Mouse (Mus musculus) T-helper 1 cell (primary cell): ENCODE results near the gene Kdm6b.

Experiments
- in situ Hi-C: fragments of 300-600 bp; cut with MboI, MseI; formaldehyde crosslinking; loops from one replicate; pipeline ENCODE4 v1.15.1; 2025; ENCODE audit warnings: high pct_unique_total_duplicates

Gene Kdm6b

GRCm38 (mm10) chr11:69408541-69409377 is 4.7 kb downstream of the Kdm6b start:
- in situ Hi-C loops, result no loop called here

- in situ Hi-C loops, result no loop called here
Measured at GRCm38 (mm10) chr11:69407724-69408004, 5.8 kb downstream of the Kdm6b start.

GRCm38 (mm10) chr11:69406867-69407723 is 6.4 kb downstream of the Kdm6b start:
- in situ Hi-C loops, result no loop called here

GRCm38 (mm10) chr11:69406282-69406681 is 7.2 kb downstream of the Kdm6b start:
- in situ Hi-C loops, result no loop called here

GRCm38 (mm10) chr11:69405397-69406200 is 7.9 kb downstream of the Kdm6b start:
- in situ Hi-C loops, result no loop called here

- in situ Hi-C loops, result loop anchor here (5.0 kb wide), 1 partner anchor 33 kb away; no protein-coding TSS in a partner anchor
Measured at GRCm38 (mm10) chr11:69404595-69405396, 8.7 kb downstream of the Kdm6b start.

GRCm38 (mm10) chr11:69403691-69404594 is 9.5 kb downstream of the Kdm6b start:
- in situ Hi-C loops, result loop anchor here (5.0 kb wide), 1 partner anchor 33 kb away; no protein-coding TSS in a partner anchor

GRCm38 (mm10) chr11:69401987-69402386 is 11.5 kb downstream of the Kdm6b start:
- in situ Hi-C loops, result loop anchor here (5.0 kb wide), 1 partner anchor 35 kb away; no protein-coding TSS in a partner anchor

- in situ Hi-C loops, result loop anchor here (5.0 kb wide), 1 partner anchor 36 kb away; no protein-coding TSS in a partner anchor
Measured at GRCm38 (mm10) chr11:69401210-69401637, 12.3 kb downstream of the Kdm6b start.

- in situ Hi-C loops, result loop anchor here (5.0 kb wide), 1 partner anchor 37 kb away; no protein-coding TSS in a partner anchor
Measured at GRCm38 (mm10) chr11:69400083-69400850, 13.2 kb downstream of the Kdm6b start.

GRCm38 (mm10) chr11:69399201-69400082 is 14.0 kb downstream of the Kdm6b start:
- in situ Hi-C loops, result loop anchor here (5.0 kb wide), 1 partner anchor 38 kb away; no protein-coding TSS in a partner anchor

GRCm38 (mm10) chr11:69398486-69399200 is 14.8 kb downstream of the Kdm6b start:
- in situ Hi-C loops, result no loop called here

GRCm38 (mm10) chr11:69398059-69398458 is 15.4 kb downstream of the Kdm6b start, which contains the start of gene Tmem88:
Gene Tmem88, minus strand, starts transcription at chr11:69398234.
- in situ Hi-C loops, result no loop called here

GRCm38 (mm10) chr11:69397581-69398057 is 15.9 kb downstream of the Kdm6b start:
- in situ Hi-C loops, result no loop called here

GRCm38 (mm10) chr11:69396772-69397171 is 16.7 kb downstream of the Kdm6b start:
- in situ Hi-C loops, result no loop called here

- in situ Hi-C loops, result no loop called here
Measured at GRCm38 (mm10) chr11:69395634-69396373, 17.7 kb downstream of the Kdm6b start.
